Mouse (Mus musculus) ES-E14 (cell line): ENCODE results near the gene Lrmda. TPM values are rescaled to one million over a fixed set of nuclear protein-coding genes. Genes with fewer than 3 reads are reported as not detected.

Source experiments
- DNase-seq: peaks from one replicate; pipeline ENCODE4 v3.0.0-alpha.2; 2013; ENCODE audit warnings: low read depth, low spot score
- H3K27ac ChIP-seq: 2 replicates; pipeline ENCODE4 v1.5.1; 2012; ENCODE audit warnings: low read depth, mild to moderate bottlenecking, low read length, moderate library complexity, mixed read lengths; ENCODE audit not compliant: poor library complexity, insufficient read depth, severe bottlenecking
- H3K36me3 ChIP-seq: 2 replicates; pipeline ENCODE4 v1.6.1; 2012; ENCODE audit warnings: mild to moderate bottlenecking, low read length, moderate library complexity, mixed read lengths; ENCODE audit not compliant: control insufficient read depth, poor library complexity, insufficient read depth, severe bottlenecking
- H3K4me1 ChIP-seq, 2 experiments: fragments of 150-350 bp in 1 of 2; sonication (generic) in 1 of 2; 2 replicates each; pipeline ENCODE4 v1.6.1; 2012; ENCODE audit warnings: low read length in 2 of 2, mild to moderate bottlenecking in 1 of 2, mixed read lengths in 1 of 2; ENCODE audit not compliant: control insufficient read depth in 2 of 2, insufficient read depth in 2 of 2, poor library complexity in 1 of 2
- H3K4me3 ChIP-seq, 2 experiments: fragments of 150-350 bp in 1 of 2; sonication (generic) in 1 of 2; 2 replicates each; pipeline ENCODE4 v1.5.1; 2012; ENCODE audit warnings: low read length in 2 of 2, low read depth in 1 of 2, mild to moderate bottlenecking in 1 of 2, mixed read lengths in 1 of 2; ENCODE audit not compliant: insufficient read depth in 1 of 2, poor library complexity in 1 of 2, severe bottlenecking in 1 of 2
- H3K9ac ChIP-seq: 2 replicates; pipeline ENCODE4 v1.6.1; 2012; ENCODE audit warnings: low read depth, mild to moderate bottlenecking, low read length, mixed read lengths; ENCODE audit not compliant: poor library complexity, insufficient read depth, severe bottlenecking
- H3K9me3 ChIP-seq: fragments of 150-350 bp; sonication (generic); 2 replicates; pipeline ENCODE4 v1.6.1; 2012; ENCODE audit warnings: low read depth, mild to moderate bottlenecking, low read length; ENCODE audit not compliant: control insufficient read depth, insufficient read depth
- CHD2 ChIP-seq: IDR thresholded peaks from 2 replicates; pipeline ENCODE4 v1.6.1; 2014; ENCODE audit warnings: mild to moderate bottlenecking, low read depth, low read length, inconsistent platforms
- HCFC1 ChIP-seq: IDR thresholded peaks from 2 replicates; pipeline ENCODE4 v1.6.1; 2012; ENCODE audit warnings: low read length, inconsistent platforms, borderline replicate concordance; ENCODE audit not compliant: insufficient read depth
- MAFK ChIP-seq: IDR thresholded peaks from 2 replicates; pipeline ENCODE4 v1.6.1; 2014; ENCODE audit warnings: mild to moderate bottlenecking, low read depth, low read length, inconsistent platforms; ENCODE audit not compliant: insufficient read depth
- ZC3H11A ChIP-seq: IDR thresholded peaks from 2 replicates; pipeline ENCODE4 v1.6.1; 2012; ENCODE audit warnings: low read depth, mild to moderate bottlenecking, inconsistent platforms, low read length, borderline replicate concordance
- ZNF384 ChIP-seq: IDR thresholded peaks from 2 replicates; pipeline ENCODE4 v1.6.1; 2012; ENCODE audit warnings: low read depth, low read length, inconsistent platforms
- in situ Hi-C, 2 experiments: fragments of 600-800 bp; cut with MboI; formaldehyde crosslinking; loops; one replicate each; pipeline ENCODE4 v1.15.1; 2025; ENCODE audit warnings: low sequenced_read_pairs in 2 of 2, inconsistent platforms in 1 of 2; ENCODE audit not compliant: unreplicated experiment in 2 of 2
- total RNA-seq: library from RNA; depleted of rRNA; stranded (reverse); fragments of 300-350 nt; gene quantifications from 2 replicates; pipeline ENCODE4 v1.2.3, GENCODE M21; 2012

Gene Lrmda
- total RNA-seq, 1 experiment, result 0.22 TPM

DNA sequence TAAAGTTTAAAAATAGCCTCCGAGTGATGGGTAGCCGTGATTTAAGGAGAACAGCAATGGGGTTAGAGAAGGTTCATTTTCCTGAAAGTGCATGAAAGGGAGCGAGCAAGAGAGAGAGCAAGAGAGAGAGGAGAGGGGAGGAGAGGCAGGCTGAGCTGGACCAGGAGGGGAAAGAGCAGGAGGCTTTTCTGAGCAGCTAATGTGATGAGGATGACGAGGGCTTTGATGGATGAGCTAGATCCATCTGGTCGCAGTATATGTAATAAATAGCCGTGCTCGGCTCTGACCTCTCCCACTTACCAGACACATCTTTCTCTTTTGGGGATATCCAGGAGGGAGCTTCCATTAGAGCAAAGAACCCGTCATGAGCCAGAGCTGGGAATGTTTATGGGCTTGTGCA is 475.8 kb downstream of the Lrmda start:
- DNase-seq, result no peak
- Histone ChIP-seq H3K4me3 (no peak overlapping the region), H3K27ac (no peak overlapping the region)

DNA sequence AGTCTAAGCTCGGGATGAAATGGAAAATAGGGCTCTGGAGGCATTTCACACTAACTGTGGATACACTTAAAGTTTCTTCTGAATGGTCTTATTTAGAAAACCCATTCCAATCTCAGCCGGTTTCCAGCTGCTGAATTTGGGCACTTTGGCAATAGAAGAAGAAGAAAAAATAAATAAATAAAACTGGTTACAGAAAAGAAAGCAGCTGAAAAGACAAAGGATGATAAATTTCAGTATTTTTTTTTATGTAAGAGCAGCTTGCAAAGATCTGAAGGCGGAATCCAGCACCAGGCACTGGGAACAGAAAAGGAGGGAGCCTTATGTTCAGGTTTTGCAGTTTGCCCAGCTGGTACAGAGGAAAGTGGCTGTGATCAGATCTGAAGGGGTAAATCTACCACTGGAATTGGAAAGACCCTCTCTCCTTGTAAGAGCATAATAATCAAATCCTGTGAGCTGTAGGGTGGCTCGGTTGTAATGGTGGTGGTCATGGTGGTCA is 478.2 kb downstream of the Lrmda start:
- Histone ChIP-seq H3K9me3 (no peaks in the 10 kb centered on the region), H3K27ac (no peak overlapping the region), H3K9ac (no peak overlapping the region), H3K36me3 (no peaks in the 10 kb centered on the region), H3K4me3 (no peak overlapping the region), H3K4me1 (no peaks in the 10 kb centered on the region)
- TF ChIP-seq CHD2 (no peak), ZC3H11A (no peak), HCFC1 (no peak), ZNF384 (no peak), MAFK (no peak)
- no peak for DNase-seq
- in situ Hi-C loops, result no loop called here

More for the DNA sequence above, 475.8 kb downstream of the Lrmda start:
- no peaks in the 10 kb centered on the region for H3K4me1 ChIP-seq
- in situ Hi-C loops, result no loop called here
- H3K36me3 ChIP-seq, result no peaks in the 10 kb centered on the region
- H3K9me3 ChIP-seq, result no peaks in the 10 kb centered on the region
- TF ChIP-seq ZC3H11A (no peak), ZNF384 (no peak), HCFC1 (no peak), MAFK (no peak), CHD2 (no peak)
- no peak overlapping the region for H3K9ac ChIP-seq

DNA sequence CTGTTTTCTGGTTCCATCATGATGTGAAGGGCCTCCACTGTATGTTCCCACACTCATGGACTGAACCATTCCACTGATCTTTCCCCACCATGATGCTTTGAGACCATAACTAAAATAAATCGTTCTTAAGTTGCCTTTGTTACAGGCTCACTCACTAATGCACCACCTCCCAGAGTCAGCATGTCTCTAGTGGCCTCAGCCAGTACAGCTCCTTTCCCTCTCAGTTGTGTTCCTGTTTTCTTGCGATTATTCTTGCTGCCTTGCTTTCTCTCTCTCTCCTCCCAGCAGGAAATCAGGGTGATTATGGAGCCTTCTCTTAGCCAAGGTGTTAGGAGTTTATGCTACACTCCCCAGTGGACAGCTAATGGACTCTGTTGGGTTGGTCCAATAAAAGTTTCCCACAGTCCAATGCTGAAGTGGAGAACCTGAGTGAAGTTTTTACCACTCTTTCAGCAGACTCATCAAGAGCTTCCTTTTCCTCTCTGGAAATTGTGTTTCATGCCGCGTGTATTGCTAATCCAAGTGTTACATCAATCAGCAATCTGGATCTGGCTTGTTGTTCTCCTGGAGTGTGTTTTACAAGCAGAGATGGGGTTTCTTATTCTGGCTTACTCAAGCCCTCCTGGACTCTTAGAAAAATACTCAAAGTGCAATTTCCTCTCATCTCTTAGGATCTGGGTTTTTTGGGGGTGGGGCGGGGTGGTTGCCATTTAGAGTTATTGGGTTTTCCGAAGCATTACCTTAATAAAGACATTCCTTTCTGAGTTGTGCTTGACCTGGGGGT is 490.4 kb downstream of the Lrmda start:
- H3K9ac ChIP-seq, result no peak overlapping the region
- in situ Hi-C loops, result no loop called here
- DNase-seq, result no peak
- H3K36me3 ChIP-seq, result no peaks in the 10 kb centered on the region
- no peaks in the 10 kb centered on the region for H3K4me1 ChIP-seq
- no peak overlapping the region for H3K27ac ChIP-seq
- no peak overlapping the region for H3K4me3 ChIP-seq
- H3K9me3 ChIP-seq, result no peaks in the 10 kb centered on the region
- TF ChIP-seq CHD2 (no peak), ZC3H11A (no peak), HCFC1 (no peak), ZNF384 (no peak), MAFK (no peak)

DNA sequence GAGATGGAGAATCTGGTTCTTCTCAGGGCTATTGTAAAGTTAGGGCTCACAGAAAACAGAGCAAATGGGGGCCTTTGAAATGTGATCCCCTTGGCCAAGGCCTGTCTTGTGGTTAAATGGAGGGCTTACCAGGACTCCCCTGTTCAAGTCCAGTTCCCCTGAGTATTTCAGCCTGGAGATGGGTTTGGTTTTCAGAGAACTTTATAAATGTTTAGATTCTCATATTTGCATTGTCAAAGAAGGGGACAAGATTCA is 490.9 kb downstream of the Lrmda start:
- H3K27ac ChIP-seq, result no peak overlapping the region

More for the DNA sequence above, 490.9 kb downstream of the Lrmda start:
- H3K4me3 ChIP-seq, result no peak overlapping the region
- no peaks in the 10 kb centered on the region for H3K9me3 ChIP-seq
- in situ Hi-C loops, result no loop called here
- no peak for DNase-seq
- no peaks in the 10 kb centered on the region for H3K4me1 ChIP-seq
- H3K9ac ChIP-seq, result no peak overlapping the region
- TF ChIP-seq ZNF384 (no peak), MAFK (no peak), CHD2 (no peak), HCFC1 (no peak), ZC3H11A (no peak)
- no peaks in the 10 kb centered on the region for H3K36me3 ChIP-seq
